Mouse (Mus musculus): ENCODE measurements around the gene Mmd. TPM values are rescaled to one million over a fixed set of nuclear protein-coding genes. Genes with fewer than 3 reads are reported as not detected.
"Not testable (repeated sequence)": the region's sequence is repeated elsewhere in the genome, so short reads cannot be mapped to it uniquely, and the experiment has no call there.

Gene Mmd
- polyA plus RNA-seq, 2 experiments: 5.0 TPM

DNA sequence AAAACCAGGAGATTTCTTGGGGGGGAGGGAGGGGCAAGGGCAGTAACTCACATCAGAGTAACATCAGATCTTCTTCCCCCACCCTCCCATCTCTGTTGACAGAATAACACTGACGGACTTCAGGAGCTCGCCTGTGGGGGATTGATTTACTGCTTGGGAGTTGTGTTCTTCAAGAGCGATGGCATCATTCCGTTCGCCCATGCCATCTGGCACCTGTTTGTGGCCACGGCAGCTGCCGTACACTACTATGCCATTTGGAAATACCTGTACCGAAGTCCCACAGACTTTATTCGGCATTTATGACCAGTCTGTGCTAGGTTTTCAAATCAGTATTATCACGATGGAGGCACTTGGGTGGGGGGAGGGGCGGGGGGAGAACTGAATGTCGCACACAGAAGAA, 27.3 kb downstream of the Mmd start:
- DNase-seq (ENCODE audit: low read depth in 3 of 3, low spot score in 3 of 3): no peak
- 75% methylated on average over 12 of the region's 12 CpGs for WGBS (ENCODE audit: insufficient replicate concordance)
- TF ChIP-seq EP300 (IDR thresholded peaks at IDR 0.05; ENCODE audit: low read depth): no peak
- no peak for TF ChIP-seq CTCF (IDR thresholded peaks at IDR 0.05; ENCODE audit: low read depth)

DNA sequence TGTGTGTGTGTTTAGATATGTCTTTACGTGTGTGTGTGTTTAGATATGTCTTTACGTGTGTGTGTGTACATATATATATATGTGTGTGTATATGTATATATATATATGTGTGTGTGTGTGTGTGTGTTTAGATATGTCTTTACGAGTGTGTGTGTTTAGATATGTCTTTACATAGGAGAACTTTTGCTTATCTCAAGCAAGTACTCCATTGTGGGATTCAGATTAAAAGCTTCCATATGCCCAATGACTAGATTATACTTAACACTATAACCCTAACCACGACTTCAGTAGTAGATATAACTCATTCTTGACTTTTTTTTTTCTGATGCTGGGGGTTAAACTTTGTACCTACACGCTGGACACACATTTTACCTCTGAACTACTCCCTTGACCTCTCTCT, 30.8 kb downstream of the Mmd start:
- Histone ChIP-seq H3K27ac (no peak overlapping the region), H3K9ac (replicated peaks) (no peak overlapping the region), H3K9me3 (ENCODE audit: control insufficient read depth, low read length) (no peaks in the 10 kb centered on the region), H3K4me2 (ENCODE audit: low read depth) (no peak overlapping the region), H3K4me3 (ENCODE audit: insufficient read depth in 1 of 2, low read depth in 2 of 2, low read length in 2 of 2) (no peak overlapping the region), H3K36me3 (replicated peaks; ENCODE audit: control insufficient read depth, insufficient read depth, low read depth) (no peaks in the 10 kb centered on the region), H3K27me3 (ENCODE audit: control insufficient read depth, insufficient read depth, low read length) (no peaks in the 10 kb centered on the region), H3K4me1 (replicated peaks; ENCODE audit: control insufficient read depth in 2 of 2, insufficient read depth in 2 of 2, low read length in 1 of 2) (no peaks in the 10 kb centered on the region)
- TF ChIP-seq CTCF (IDR thresholded peaks at IDR 0.05; ENCODE audit: low read depth): no peak
- TF ChIP-seq EP300 (IDR thresholded peaks at IDR 0.05; ENCODE audit: low read depth): no peak
- DNase-seq (ENCODE audit: low read depth in 3 of 3, low spot score in 3 of 3) (no peak), ATAC-seq (ENCODE audit: insufficient read depth) (no peak)
- 43% methylated on average over 5 of the region's 5 CpGs for WGBS (ENCODE audit: insufficient replicate concordance)

More for the DNA sequence above, 27.3 kb downstream of the Mmd start:
- Histone ChIP-seq H3K27me3 (ENCODE audit: control insufficient read depth, insufficient read depth, low read length) (no peaks in the 10 kb centered on the region), H3K9me3 (ENCODE audit: control insufficient read depth, low read length) (no peaks in the 10 kb centered on the region), H3K4me3 (ENCODE audit: insufficient read depth in 1 of 2, low read depth in 2 of 2, low read length in 2 of 2) (no peak overlapping the region), H3K27ac (no peak overlapping the region), H3K36me3 (replicated peaks; ENCODE audit: control insufficient read depth, insufficient read depth, low read depth) (no peaks in the 10 kb centered on the region), H3K4me1 (replicated peaks; ENCODE audit: control insufficient read depth in 2 of 2, insufficient read depth in 2 of 2, low read length in 1 of 2) (no peaks in the 10 kb centered on the region), H3K9ac (replicated peaks) (no peak overlapping the region), H3K4me2 (ENCODE audit: low read depth) (no peak overlapping the region)
- no peak for ATAC-seq (ENCODE audit: insufficient read depth)

DNA sequence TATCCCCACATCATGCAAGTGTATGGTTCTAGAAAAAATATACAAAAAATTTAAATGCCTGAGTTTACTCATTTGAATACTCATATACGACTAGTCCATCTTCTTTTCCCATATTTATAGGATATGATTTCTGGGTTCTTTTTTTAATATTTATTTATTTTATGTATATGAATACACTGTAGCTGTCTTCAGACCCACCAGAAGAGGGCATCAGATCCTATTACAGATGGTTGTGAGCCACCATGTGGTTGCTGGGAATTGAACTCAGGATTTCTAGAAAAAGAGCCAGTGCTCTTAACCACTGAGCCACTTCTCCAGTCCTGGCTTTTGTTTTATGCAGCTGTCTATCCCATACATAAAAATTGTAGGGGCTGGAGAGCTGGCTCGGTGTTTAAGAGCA, 32.7 kb downstream of the Mmd start:
- not testable (repeated sequence) for ATAC-seq (ENCODE audit: insufficient read depth); H3K36me3 ChIP-seq (replicated peaks; ENCODE audit: control insufficient read depth, insufficient read depth, low read depth)
- 61% methylated on average over 2 of the region's 2 CpGs for WGBS (ENCODE audit: insufficient replicate concordance)

DNA sequence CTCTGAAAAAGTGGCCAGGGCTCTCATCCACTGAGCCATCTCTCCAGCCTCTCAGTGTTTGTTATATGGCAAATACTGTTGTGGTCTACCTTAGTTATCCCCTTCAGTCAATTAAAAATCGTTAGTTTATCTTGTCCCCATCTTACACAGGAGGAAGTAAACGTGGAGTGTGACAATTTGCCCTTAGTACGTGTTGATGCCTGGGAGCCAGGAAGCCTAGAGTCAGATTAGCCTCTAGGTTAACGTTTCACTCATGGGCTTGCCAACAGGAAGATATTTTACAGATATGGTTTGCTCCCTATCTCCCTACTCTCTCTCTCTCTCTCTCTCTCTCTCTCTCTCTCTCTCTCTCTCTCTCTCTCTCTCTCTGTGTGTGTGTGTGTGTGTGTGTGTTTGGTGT, 33.9 kb downstream of the Mmd start:
- Histone ChIP-seq H3K4me1 (replicated peaks; ENCODE audit: control insufficient read depth in 2 of 2, insufficient read depth in 2 of 2, low read length in 1 of 2) (no peaks in the 10 kb centered on the region), H3K36me3 (replicated peaks; ENCODE audit: control insufficient read depth, insufficient read depth, low read depth) (no peaks in the 10 kb centered on the region), H3K4me3 (ENCODE audit: insufficient read depth in 1 of 2, low read depth in 2 of 2, low read length in 2 of 2) (no peak overlapping the region), H3K27ac (no peak overlapping the region), H3K27me3 (ENCODE audit: control insufficient read depth, insufficient read depth, low read length) (no peaks in the 10 kb centered on the region), H3K9me3 (ENCODE audit: control insufficient read depth, low read length) (no peaks in the 10 kb centered on the region), H3K9ac (replicated peaks) (no peak overlapping the region), H3K4me2 (ENCODE audit: low read depth) (no peak overlapping the region)
- DNase-seq (ENCODE audit: low read depth in 3 of 3, low spot score in 3 of 3): no peak
- TF ChIP-seq EP300 (IDR thresholded peaks at IDR 0.05; ENCODE audit: low read depth) (no peak), CTCF (IDR thresholded peaks at IDR 0.05; ENCODE audit: low read depth) (no peak)
- ATAC-seq (ENCODE audit: insufficient read depth): no peak
- WGBS (ENCODE audit: insufficient replicate concordance): 7% methylated on average over 4 of the region's 4 CpGs

More for the DNA sequence above, 32.7 kb downstream of the Mmd start:
- H3K4me2 ChIP-seq (ENCODE audit: low read depth); H3K27me3 ChIP-seq (ENCODE audit: control insufficient read depth, insufficient read depth, low read length); DNase-seq (ENCODE audit: low read depth in 3 of 3, low spot score in 3 of 3); H3K4me1 ChIP-seq (replicated peaks; ENCODE audit: control insufficient read depth in 2 of 2, insufficient read depth in 2 of 2, low read length in 1 of 2); H3K27ac ChIP-seq; H3K9ac ChIP-seq (replicated peaks); H3K4me3 ChIP-seq (ENCODE audit: insufficient read depth in 1 of 2, low read depth in 2 of 2, low read length in 2 of 2); H3K9me3 ChIP-seq (ENCODE audit: control insufficient read depth, low read length): not testable (repeated sequence)

DNA sequence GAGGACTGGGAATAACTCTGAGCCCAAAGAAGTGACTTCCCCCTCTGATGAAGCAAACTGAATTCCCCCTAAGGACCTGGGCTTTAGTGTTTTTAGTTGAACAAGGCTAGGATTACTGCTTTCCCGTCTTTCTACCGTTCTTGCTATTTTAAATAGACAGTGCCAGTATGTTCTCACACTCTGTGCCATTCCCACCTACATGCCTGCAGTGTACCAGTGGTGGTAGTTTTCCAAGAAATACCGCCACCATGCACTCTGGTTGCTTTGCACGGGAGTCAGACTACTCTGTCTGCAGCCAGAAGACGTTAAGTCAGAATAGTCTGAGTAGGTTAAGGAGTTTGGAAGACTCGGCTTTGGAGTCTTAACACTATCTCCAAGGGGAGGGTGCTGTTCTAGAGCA, 34.3 kb downstream of the Mmd start:
- H3K27me3 ChIP-seq (ENCODE audit: control insufficient read depth, insufficient read depth, low read length): no peaks in the 10 kb centered on the region
- H3K9ac ChIP-seq (replicated peaks): no peak overlapping the region
- H3K9me3 ChIP-seq (ENCODE audit: control insufficient read depth, low read length): no peaks in the 10 kb centered on the region
- TF ChIP-seq EP300 (IDR thresholded peaks at IDR 0.05; ENCODE audit: low read depth) (no peak), CTCF (IDR thresholded peaks at IDR 0.05; ENCODE audit: low read depth) (no peak)
- ATAC-seq (ENCODE audit: insufficient read depth) (no peak), DNase-seq (ENCODE audit: low read depth in 3 of 3, low spot score in 3 of 3) (no peak)
- H3K36me3 ChIP-seq (replicated peaks; ENCODE audit: control insufficient read depth, insufficient read depth, low read depth): no peaks in the 10 kb centered on the region
- WGBS (ENCODE audit: insufficient replicate concordance): 54% methylated on average over 6 of the region's 6 CpGs
- H3K4me1 ChIP-seq (replicated peaks; ENCODE audit: control insufficient read depth in 2 of 2, insufficient read depth in 2 of 2, low read length in 1 of 2): no peaks in the 10 kb centered on the region
- H3K4me3 ChIP-seq (ENCODE audit: insufficient read depth in 1 of 2, low read depth in 2 of 2, low read length in 2 of 2): no peak overlapping the region
- H3K27ac ChIP-seq: no peak overlapping the region
- H3K4me2 ChIP-seq (ENCODE audit: low read depth): no peak overlapping the region

DNA sequence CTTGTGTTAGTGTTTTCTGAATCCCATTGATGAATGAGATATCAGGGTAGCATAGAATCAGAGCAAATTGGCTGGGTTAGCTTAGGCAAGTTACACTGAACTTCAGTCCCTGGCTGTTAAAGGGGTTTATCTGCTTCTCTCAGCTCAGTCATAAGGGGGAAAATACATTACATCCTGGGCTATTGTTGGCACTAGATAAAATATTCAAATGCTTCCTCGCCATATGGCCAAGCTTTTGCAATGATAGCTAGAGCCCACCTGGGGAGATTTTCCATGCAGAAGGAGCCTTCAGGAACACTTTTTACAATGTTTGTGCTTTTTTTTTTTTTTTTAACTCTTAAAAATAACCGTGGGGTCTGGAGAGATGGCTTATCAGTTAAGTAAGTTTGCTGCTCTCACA, 34.8 kb downstream of the Mmd start:
- no peaks in the 10 kb centered on the region for H3K36me3 ChIP-seq (replicated peaks; ENCODE audit: control insufficient read depth, insufficient read depth, low read depth)
- no peak for DNase-seq (ENCODE audit: low read depth in 3 of 3, low spot score in 3 of 3)
- H3K4me2 ChIP-seq (ENCODE audit: low read depth): no peak overlapping the region
- H3K27me3 ChIP-seq (ENCODE audit: control insufficient read depth, insufficient read depth, low read length): no peaks in the 10 kb centered on the region
- 23% methylated on average over 2 of the region's 2 CpGs for WGBS (ENCODE audit: insufficient replicate concordance)
- no peaks in the 10 kb centered on the region for H3K4me1 ChIP-seq (replicated peaks; ENCODE audit: control insufficient read depth in 2 of 2, insufficient read depth in 2 of 2, low read length in 1 of 2)
- no peak overlapping the region for H3K27ac ChIP-seq
- no peaks in the 10 kb centered on the region for H3K9me3 ChIP-seq (ENCODE audit: control insufficient read depth, low read length)
- H3K9ac ChIP-seq (replicated peaks): no peak overlapping the region
- no peak for ATAC-seq (ENCODE audit: insufficient read depth)
- no peak overlapping the region for H3K4me3 ChIP-seq (ENCODE audit: insufficient read depth in 1 of 2, low read depth in 2 of 2, low read length in 2 of 2)
- TF ChIP-seq EP300 (IDR thresholded peaks at IDR 0.05; ENCODE audit: low read depth) (no peak), CTCF (IDR thresholded peaks at IDR 0.05; ENCODE audit: low read depth) (no peak)

Measured in liver, embryonic 14.5 days (tissue).